Mouse (Mus musculus) liver, embryonic 14.5 days (tissue): ENCODE measurements around the gene Hoxb1.

Experiments used
- CTCF ChIP-seq: IDR thresholded peaks from 2 replicates; pipeline ENCODE4 v1.5.1; 2016; ENCODE audit warnings: antibody characterized with exemption, low read depth, control low read depth
- EP300 ChIP-seq: IDR thresholded peaks from 2 replicates; pipeline ENCODE4 v1.6.1; 2016; ENCODE audit warnings: antibody characterized with exemption, low read depth

GRCm38 (mm10) chr11:96412941-96413491 is 47.5 kb downstream of the Hoxb1 start:
- TF ChIP-seq CTCF = no peak
- TF ChIP-seq EP300 = no peak
